Mouse (Mus musculus): ENCODE measurements around the gene Sh3gl2.

DNA sequence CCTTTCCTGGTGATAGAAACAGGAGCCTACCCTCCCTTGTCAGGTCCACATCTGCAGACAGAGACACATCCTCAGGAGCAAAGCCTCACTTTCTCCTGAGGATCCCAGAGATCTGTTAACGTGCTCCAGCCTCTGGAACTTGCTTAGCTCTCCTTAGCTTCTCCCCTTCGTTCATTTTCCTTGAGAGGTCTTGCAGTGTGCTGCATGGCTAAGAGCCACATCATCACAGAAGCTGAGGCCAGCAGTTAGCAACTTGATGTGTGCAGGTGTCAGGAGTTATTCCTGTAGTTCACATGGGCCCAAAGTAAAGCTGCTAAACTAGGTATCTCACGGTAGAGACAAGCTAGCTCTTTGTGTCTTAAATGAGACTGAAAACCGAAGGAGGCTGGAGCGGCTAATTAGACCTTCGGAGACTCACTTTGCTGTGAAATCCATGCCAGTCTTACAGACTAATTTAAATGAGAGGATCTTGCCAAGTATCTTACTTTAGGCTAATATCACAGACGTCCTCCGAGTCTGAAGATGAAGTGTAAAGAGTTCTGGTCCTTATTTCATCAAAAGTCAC, 143.2 kb downstream of the Sh3gl2 start:
- no peak for TF ChIP-seq CTCF (IDR thresholded peaks at IDR 0.05; ENCODE audit: borderline replicate concordance, extremely low read depth, insufficient read depth, insufficient read length)
- no peak for TF ChIP-seq POLR2A (IDR thresholded peaks at IDR 0.05; ENCODE audit: borderline replicate concordance, extremely low read depth, insufficient read depth, insufficient read length, poor library complexity, severe bottlenecking)
